Mouse (Mus musculus): ENCODE measurements at regions not wholly inside any gene's neighbourhood (a gene's known extent, or its start where the extent isn't known, plus 50 kb on each side); places are given as distances from the start of the nearest gene placed in this dataset.

- no peaks in the 10 kb centered on the region for H3K36me3 ChIP-seq (ENCODE audit: control insufficient read depth, insufficient read depth, low read length)
- no peaks in the 10 kb centered on the region for H3K27me3 ChIP-seq (replicated peaks; ENCODE audit: control insufficient read depth, insufficient read depth, low read length)
- no peak for TF ChIP-seq POLR2A (IDR thresholded peaks at IDR 0.05; ENCODE audit: low read depth, low read length)
- H3K4me3 ChIP-seq (ENCODE audit: insufficient read depth, low read depth, low read length), result no peak overlapping the region
- H3K4me1 ChIP-seq (ENCODE audit: control insufficient read depth, insufficient read depth, low read length), result no peaks in the 10 kb centered on the region
- WGBS, result 40% methylated on average over 6 of the region's 6 CpGs
- DNase-seq, result peak; percentile 43
- no peak overlapping the region for H3K27ac ChIP-seq (ENCODE audit: insufficient read depth, low read depth, low read length)
Observed at GRCm38 (mm10) chr3:52414017-52414416, 145.9 kb downstream of the Foxo1 start.

- peak; percentile 38 for DNase-seq
- no peak overlapping the region for H3K27ac ChIP-seq (ENCODE audit: insufficient read depth, low read depth, low read length)
- no peaks in the 10 kb centered on the region for H3K36me3 ChIP-seq (ENCODE audit: control insufficient read depth, insufficient read depth, low read length)
- H3K27me3 ChIP-seq (replicated peaks; ENCODE audit: control insufficient read depth, insufficient read depth, low read length), result no peaks in the 10 kb centered on the region
- no peaks in the 10 kb centered on the region for H3K4me1 ChIP-seq (ENCODE audit: control insufficient read depth, insufficient read depth, low read length)
- no peak overlapping the region for H3K4me3 ChIP-seq (ENCODE audit: insufficient read depth, low read depth, low read length)
- 44% methylated on average over 10 of the region's 10 CpGs for WGBS
- TF ChIP-seq CTCF (conservative IDR thresholded peaks at IDR 0.05; ENCODE audit: insufficient read depth, insufficient read length, low read depth, low read length) (no peak), POLR2A (IDR thresholded peaks at IDR 0.05; ENCODE audit: low read depth, low read length) (no peak)
Observed at GRCm38 (mm10) chr3:52413187-52413746, 145.1 kb downstream of the Foxo1 start.

GRCm38 (mm10) chr3:52411356-52411755, 143.2 kb downstream of the Foxo1 start:
- TF ChIP-seq POLR2A (IDR thresholded peaks at IDR 0.05; ENCODE audit: low read depth, low read length) (no peak), CTCF (conservative IDR thresholded peaks at IDR 0.05; ENCODE audit: insufficient read depth, insufficient read length, low read depth, low read length) (no peak)
- Histone ChIP-seq H3K4me1 (ENCODE audit: control insufficient read depth, insufficient read depth, low read length) (no peaks in the 10 kb centered on the region), H3K4me3 (ENCODE audit: insufficient read depth, low read depth, low read length) (no peak overlapping the region), H3K27me3 (replicated peaks; ENCODE audit: control insufficient read depth, insufficient read depth, low read length) (no peaks in the 10 kb centered on the region), H3K27ac (ENCODE audit: insufficient read depth, low read depth, low read length) (no peak overlapping the region), H3K36me3 (ENCODE audit: control insufficient read depth, insufficient read depth, low read length) (no peaks in the 10 kb centered on the region)
- DNase-seq, result no peak
- 78% methylated on average over 5 of the region's 5 CpGs for WGBS

GRCm38 (mm10) chr3:52409465-52409864, 141.3 kb downstream of the Foxo1 start:
- H3K27me3 ChIP-seq (replicated peaks; ENCODE audit: control insufficient read depth, insufficient read depth, low read length), result no peaks in the 10 kb centered on the region
- 72% methylated on average over 7 of the region's 7 CpGs for WGBS
- no peak for TF ChIP-seq POLR2A (IDR thresholded peaks at IDR 0.05; ENCODE audit: low read depth, low read length)

DNA sequence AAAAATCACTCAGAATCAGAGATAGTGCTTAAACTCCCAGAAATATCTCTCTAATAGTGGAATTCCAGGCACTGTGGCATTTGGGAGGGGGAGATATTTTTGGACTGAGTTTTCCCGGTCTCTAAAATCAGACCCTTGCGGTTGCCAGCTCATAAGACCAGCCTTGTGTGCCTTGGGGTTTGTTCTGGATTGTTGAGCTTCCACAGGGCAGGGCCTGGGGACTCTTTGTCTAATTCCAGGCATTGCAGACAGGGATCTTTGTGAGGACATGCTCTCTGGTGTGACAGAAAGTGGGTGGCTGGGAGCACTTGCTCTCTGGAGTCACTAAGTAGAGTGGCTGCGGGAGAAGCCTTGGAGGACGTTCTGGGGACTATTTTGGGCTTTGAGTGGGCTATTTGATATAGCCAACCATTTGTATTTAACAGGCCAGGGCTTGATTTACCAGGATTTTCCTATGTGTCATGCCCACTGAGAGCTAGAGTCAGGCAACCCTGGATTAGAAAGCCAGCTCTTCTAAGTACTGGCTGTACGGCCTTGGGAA, 138.7 kb downstream of the Foxo1 start:
- no peak for DNase-seq
- no peak overlapping the region for H3K27ac ChIP-seq (ENCODE audit: insufficient read depth, low read depth, low read length)
- WGBS, result 83% methylated on average over 5 of the region's 5 CpGs
- no peaks in the 10 kb centered on the region for H3K27me3 ChIP-seq (replicated peaks; ENCODE audit: control insufficient read depth, insufficient read depth, low read length)
- H3K4me1 ChIP-seq (ENCODE audit: control insufficient read depth, insufficient read depth, low read length), result peaks cover under 1% of the 10 kb centered on the region
- no peaks in the 10 kb centered on the region for H3K36me3 ChIP-seq (ENCODE audit: control insufficient read depth, insufficient read depth, low read length)
- no peak overlapping the region for H3K4me3 ChIP-seq (ENCODE audit: insufficient read depth, low read depth, low read length)
- TF ChIP-seq POLR2A (IDR thresholded peaks at IDR 0.05; ENCODE audit: low read depth, low read length) (no peak), CTCF (conservative IDR thresholded peaks at IDR 0.05; ENCODE audit: insufficient read depth, insufficient read length, low read depth, low read length) (no peak)

More at GRCm38 (mm10) chr3:52409465-52409864, 141.3 kb downstream of the Foxo1 start:
- Histone ChIP-seq H3K4me3 (ENCODE audit: insufficient read depth, low read depth, low read length) (no peak overlapping the region), H3K27ac (ENCODE audit: insufficient read depth, low read depth, low read length) (no peak overlapping the region), H3K36me3 (ENCODE audit: control insufficient read depth, insufficient read depth, low read length) (no peaks in the 10 kb centered on the region), H3K4me1 (ENCODE audit: control insufficient read depth, insufficient read depth, low read length) (no peaks in the 10 kb centered on the region)
- DNase-seq, result no peak

- Histone ChIP-seq H3K36me3 (ENCODE audit: control insufficient read depth, insufficient read depth, low read length) (no peaks in the 10 kb centered on the region), H3K27ac (ENCODE audit: insufficient read depth, low read depth, low read length) (peak overlapping the region; percentile 5; the same call in 1 of the 2 replicates), H3K27me3 (replicated peaks; ENCODE audit: control insufficient read depth, insufficient read depth, low read length) (no peaks in the 10 kb centered on the region), H3K4me3 (ENCODE audit: insufficient read depth, low read depth, low read length) (no peak overlapping the region), H3K4me1 (ENCODE audit: control insufficient read depth, insufficient read depth, low read length) (peaks cover 12% of the 10 kb centered on the region)
- DNase-seq, result peak; percentile 83
- no peak for TF ChIP-seq POLR2A (IDR thresholded peaks at IDR 0.05; ENCODE audit: low read depth, low read length)
- TF ChIP-seq CTCF (conservative IDR thresholded peaks at IDR 0.05; ENCODE audit: insufficient read depth, insufficient read length, low read depth, low read length), result no peak
- WGBS, result 29% methylated on average over 4 of the region's 4 CpGs
Observed at GRCm38 (mm10) chr3:52404636-52405035, 136.5 kb downstream of the Foxo1 start.

DNA sequence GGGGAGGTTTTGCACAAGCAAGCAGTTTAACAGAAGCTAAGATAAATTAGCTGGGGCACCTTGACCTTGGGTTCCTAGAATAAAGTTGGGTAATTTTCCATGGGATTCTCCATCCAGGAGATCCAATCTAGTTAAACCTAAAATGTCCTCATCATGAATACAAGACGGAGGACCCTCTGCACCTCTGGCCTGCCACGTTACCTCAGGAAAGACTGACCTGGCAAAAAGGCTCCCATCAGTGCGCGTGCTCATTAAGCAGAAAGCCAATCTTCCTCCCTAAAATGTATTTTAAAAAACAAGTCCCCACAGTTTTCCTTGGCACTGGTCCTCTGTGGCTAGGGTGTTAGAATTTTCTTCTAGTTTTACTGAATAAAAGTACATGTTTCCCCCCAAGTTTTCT, 134.9 kb downstream of the Foxo1 start:
- 89% methylated on average over 4 of the region's 4 CpGs for WGBS
- Histone ChIP-seq H3K27ac (ENCODE audit: insufficient read depth, low read depth, low read length) (no peak overlapping the region), H3K36me3 (ENCODE audit: control insufficient read depth, insufficient read depth, low read length) (no peaks in the 10 kb centered on the region), H3K4me1 (ENCODE audit: control insufficient read depth, insufficient read depth, low read length) (peaks cover 12% of the 10 kb centered on the region), H3K4me3 (ENCODE audit: insufficient read depth, low read depth, low read length) (no peak overlapping the region), H3K27me3 (replicated peaks; ENCODE audit: control insufficient read depth, insufficient read depth, low read length) (no peaks in the 10 kb centered on the region)
- TF ChIP-seq POLR2A (IDR thresholded peaks at IDR 0.05; ENCODE audit: low read depth, low read length) (no peak), CTCF (conservative IDR thresholded peaks at IDR 0.05; ENCODE audit: insufficient read depth, insufficient read length, low read depth, low read length) (no peak)
- peak; percentile 26 for DNase-seq

Measured in kidney, adult 2 months (tissue).